Mouse (Mus musculus) liver (tissue): ENCODE data around the gene Olfr550.
A peak's percentile ranks its signal among the peaks of the same experiment; 100 is the strongest.
"Not testable (repeated sequence)": the region's sequence is repeated elsewhere in the genome, so short reads cannot be mapped to it uniquely, and the experiment has no call there.

Source experiments
- DNase-seq: peaks from one replicate; pipeline ENCODE4 v3.0.0-alpha.2; 2020; ENCODE audit warnings: mixed read lengths

Olfr550 gene

DNA sequence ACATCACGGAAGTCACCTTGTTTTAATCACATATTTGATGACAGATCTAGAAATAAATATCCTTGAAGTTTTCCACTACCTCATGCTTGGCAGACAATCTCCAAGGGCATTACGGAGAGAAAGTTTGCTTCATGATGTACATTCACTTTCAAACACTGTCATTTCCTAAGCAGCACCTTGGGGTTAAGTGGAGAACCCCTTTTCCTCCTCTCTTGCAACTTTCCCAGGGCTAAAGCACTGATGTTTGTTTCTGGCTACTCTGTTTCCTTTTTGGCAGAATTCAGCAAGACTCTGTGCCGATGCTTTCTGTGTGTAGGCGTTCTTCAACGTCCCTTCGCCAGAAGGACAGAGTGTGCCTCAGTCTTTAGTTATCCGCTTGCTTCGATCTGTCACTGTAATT is at the start of gene Olfr550:
Gene Olfr550, plus strand, starts transcription at position 301 of the 400 bp plus-strand sequence.
- no peak for DNase-seq

DNA sequence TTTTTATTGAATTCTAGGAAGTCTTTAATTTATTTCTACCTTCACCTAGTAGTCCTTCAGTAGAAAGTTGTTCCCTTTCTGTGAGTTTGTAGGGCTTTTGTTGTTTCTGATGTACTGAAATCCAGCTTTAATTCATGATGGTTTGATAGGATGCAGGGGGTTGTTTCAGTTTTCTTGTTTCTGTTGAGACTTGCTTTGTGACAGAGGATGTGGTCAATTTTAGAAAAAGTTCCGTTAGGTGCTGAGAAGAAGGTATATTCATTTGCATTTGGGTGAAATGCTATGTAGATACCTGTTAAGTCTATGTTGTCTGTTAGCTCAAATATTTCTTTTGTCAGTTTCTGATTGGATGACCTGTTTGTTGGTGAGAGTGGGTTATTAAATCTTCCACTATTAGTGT is 42.2 kb upstream of the Olfr550 start:
- DNase-seq: no peak

DNA sequence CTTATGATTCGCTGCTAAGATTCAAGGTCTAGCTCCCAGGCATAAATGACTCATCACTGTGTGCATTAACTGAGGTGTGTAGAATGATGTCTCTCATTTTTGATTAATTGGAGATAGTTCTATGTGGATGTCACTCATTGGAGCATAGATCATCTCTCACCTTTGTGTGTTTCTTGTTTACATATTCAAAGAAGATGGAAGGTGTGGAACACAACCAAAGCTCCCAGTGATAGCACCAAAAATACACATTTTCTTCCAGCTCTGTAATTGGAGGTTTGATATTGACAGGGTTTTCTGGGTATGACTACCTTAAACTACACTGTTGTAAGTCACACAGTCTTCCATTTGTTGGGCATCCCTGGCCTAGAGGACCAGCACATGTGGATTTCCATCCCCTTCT is 36.8 kb upstream of the Olfr550 start, which contains the start of gene Olfr547:
Gene Olfr547, plus strand, starts transcription at position 301 of the 400 bp plus-strand sequence.
- DNase-seq: no peak

DNA sequence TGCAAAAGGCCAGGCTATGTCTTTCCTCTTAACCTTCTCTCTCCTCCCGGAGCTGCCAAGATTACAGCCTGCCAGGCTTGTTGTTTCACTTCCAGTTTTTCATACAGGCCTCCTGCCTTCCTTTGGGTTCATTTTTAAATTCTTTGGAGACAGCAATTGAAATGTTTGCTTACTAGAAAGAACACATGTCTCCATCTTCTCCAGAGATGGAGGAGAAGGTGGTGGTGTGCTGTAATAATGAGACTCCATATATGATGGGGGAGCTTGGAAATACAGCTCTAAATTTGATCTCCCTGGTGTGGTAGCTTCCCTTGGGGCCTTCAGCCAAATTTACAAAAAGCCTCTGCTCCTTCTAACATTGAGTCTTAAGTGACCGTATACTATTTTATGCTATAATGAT is 30.6 kb upstream of the Olfr550 start, which contains the start of gene Olfr548-ps1:
Gene Olfr548-ps1, plus strand, starts transcription at position 301 of the 400 bp plus-strand sequence.
- no peak for DNase-seq

DNA sequence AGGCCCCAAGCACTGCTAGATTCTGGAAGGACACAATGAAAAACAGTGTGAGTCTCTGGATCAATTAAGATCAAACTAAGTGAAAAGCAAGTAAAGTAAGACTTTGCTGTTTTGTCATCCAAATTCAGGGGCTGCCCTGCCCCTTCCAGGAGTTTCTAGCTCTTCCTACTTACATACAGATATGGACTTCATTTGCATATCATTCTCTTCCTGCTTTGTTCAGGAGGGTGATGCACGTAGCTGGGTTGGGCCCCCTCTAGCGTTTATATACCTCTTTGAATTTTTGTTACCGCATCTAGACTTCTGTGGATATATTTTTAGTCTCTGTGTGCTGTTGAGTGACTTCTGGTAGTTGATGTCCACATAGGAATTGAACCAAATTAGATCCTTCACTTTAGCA is 30.0 kb upstream of the Olfr550 start:
- no peak for DNase-seq

DNA sequence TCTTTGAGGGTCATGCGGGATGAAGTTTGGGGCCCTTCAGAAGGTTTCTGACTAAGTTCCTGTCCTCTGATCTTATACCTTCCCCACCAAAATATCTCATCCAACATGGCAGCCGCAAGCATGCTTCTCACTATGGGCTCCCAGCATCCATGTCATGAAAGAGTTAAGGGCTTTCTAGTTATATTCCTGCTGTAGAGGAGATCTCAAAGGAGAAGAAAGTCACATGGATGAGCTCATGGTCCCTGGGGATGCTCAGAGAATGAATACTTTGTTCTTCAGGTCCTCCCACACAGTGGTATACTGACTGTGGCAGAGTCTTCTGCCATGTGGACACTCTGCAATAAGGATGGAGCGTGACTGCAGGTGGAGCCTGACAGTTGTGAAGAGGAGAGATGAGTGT is 21.7 kb upstream of the Olfr550 start, which contains the start of gene Olfr549:
Gene Olfr549, plus strand, starts transcription at position 301 of the 400 bp plus-strand sequence.
- DNase-seq: no peak

DNA sequence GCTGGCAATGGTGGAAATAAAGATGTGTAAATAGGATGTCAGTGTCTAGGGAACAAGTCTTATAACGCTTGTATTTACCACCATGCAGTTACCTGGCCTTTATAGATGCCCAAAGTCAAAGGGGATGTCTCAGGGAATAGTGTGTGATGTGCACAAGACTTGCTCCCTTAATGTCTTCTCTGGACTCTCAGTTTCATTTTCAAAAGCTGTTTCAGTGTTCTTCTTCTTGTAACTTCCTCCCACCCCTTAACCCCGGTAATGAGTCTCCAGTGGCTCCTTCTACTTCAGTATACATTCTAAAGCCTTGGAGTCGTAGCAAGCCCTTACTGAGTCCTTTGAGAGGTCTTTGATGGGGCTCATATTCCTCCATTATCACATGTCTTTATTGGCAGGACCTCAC is 18.0 kb upstream of the Olfr550 start:
- DNase-seq: no peak

DNA sequence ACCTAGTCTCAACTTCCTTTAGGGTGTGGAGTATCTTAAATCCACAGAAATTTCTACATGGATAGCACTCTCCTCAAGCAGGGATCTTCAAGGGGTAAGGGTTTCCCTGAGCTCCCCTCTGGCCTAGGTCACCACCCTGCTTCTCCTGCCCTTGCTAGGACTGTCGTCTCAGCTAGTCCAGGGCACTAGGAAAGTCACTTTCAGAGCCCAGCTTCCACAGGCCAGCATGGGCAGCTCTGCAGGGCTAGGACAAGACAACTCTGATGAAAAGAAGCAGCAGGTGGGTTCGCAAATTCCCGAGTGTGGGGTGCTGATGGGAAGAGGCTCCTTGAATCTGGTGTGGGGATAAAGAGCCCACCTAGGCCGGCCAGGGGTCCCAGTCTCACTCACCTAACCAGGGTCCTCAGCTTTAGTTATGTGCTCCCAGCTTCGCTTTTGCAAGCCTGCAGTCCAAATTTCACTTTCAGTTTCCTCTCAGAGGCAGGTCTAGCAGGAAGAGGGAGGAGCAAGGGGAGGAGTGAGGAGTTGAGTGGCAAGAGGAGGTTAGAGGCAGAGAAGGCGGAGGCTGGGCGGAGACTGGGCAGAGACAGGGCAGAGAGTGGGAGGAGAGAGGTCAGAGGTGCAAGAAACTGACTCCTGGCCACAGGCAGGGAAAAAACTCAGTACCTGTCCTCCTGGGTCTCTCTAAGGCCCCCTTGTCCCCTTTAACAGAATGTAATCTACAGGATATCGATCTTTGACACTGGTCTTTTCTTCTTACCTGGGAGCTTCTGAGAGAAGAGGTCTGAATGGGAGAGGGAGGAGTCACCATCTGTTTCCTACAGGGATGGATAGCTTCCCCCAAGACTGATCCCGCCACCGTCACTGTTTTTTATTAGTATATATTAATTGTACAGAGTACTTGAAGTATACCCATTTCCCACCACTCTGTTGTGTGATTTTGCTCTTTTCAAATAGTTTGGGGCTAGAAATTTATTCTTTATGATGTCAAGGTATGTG is 5.9 kb upstream of the Olfr550 start, which contains the start of gene Trim21:
Gene Trim21, minus strand, starts transcription at position 488 of the 999 bp plus-strand sequence.
- peak; percentile 86 for DNase-seq

DNA sequence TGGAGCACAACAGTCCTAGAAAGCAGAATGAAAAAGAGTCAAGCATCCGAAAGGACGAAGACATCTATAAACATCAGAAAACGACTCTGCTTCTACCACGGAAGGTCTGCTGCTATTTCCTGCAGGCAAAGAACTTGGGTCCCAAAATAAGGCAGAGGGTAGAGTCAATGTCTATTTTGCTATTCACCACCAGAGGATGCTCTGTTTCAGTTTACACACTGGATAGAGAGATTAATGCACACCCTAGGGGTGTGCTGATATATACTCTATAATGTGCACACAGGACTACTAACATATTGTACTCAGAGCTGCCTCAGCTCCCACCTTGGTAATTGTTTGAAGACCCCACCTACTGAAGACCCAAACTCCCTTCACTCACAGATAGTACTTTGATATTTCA is 5.0 kb upstream of the Olfr550 start:
- DNase-seq: no peak

DNA sequence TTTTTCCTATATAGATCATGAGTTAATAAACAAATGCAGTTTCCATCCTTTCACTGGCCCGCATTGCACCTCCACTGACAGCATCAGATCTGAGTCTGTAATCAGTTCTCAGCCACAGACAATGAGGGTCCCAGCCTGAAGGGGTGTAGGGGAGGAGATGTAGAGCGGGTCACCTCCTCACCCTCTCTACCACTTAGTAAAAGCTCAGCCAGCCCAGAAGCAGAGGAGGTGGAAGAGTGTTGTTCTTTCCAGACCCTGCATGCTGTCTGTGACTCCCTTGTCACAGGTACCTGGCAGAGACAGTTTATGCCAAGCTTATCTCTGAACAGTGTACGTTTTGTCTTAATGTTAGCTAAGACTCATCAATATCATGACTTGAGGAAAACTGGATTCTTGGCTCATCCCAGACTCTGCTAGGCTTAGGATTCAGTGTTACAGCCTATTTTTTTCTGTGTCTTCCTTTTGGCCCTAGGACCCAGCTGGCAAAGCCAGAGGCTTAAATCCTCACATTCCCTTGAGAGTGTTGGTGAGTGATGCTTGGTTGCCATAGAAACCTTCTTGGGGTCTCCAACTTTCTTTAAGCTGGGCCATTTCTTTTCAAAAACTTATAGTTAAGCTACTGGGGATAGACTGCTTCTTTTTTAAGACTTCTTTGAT is 2.1 kb downstream of the Olfr550 start:
- DNase-seq: no peak

DNA sequence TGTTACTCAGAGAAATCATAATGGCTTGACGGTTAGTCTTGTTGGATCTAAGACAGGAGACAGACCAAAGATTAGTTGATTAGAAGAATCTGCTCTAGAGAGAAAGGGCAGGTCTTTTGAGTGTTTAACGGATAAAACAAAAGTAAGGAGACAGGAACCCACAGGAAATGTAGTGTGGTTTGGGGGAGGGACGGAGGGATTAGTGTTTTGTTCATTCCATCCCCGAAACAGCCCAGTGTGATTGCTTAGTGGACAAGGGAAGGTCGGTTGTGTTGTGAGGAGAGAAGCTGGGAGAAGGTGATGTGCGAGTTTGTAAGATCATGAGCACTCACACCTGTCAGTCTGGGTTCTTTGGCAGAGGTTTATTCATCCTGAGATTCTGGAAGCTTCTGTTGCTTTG is 4.8 kb downstream of the Olfr550 start:
- DNase-seq: no peak

DNA sequence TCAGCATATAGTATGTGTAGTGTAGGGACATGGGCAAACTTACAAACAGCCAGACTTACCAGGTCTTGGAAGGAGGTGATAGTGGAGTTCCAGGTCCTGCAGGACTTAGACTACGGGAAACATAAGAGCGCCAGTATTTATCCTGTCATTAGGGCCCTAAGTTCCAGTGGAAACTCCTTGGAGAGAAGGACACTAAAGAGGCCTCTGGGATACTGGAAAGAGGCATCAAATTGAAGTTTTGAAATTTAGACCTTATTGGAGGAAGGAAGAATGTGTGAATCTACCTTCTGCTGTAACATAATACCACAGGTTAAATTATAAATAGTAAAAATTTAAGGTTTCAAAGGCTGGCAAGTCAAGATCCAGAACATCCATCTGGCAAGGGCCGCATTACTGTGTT is 20.5 kb downstream of the Olfr550 start, which contains the start of gene Olfr551:
Gene Olfr551, minus strand, starts transcription at position 101 of the 400 bp plus-strand sequence.
- no peak for DNase-seq

DNA sequence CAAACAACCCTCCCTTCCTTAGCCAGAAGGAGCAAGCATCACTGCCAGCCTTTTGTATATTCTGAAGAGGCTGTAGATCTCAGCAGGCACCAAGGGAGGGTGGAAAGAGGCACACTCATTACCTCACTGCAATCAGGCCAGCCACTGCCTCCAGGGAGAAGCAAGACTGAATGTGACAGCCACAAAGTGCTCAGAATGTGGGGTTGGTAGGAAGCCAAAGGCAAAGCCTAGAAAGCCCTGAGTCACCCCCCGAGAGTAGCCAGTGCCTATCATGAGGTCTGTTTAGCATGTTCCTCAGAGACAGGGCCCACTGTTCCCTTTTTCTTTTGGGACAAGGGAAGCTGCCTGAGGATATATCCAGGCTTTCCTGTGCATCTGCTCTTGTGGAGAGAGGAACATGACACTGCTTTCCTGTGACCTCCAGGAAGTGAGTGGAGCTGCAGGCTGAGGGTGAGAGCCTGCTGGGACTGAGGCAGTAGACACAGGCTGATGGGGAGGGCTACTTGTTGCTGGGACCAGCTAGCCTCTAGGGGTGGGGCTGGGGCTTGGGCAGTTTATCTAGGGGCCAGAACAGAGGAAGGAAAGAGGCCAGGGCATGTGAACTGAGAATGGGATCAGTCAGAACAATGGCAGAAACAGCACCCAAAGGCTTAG is 26.3 kb downstream of the Olfr550 start, which contains the start of gene Olfr552:
Gene Olfr552, plus strand, starts transcription at position 393 of the 654 bp plus-strand sequence.
- no peak for DNase-seq

DNA sequence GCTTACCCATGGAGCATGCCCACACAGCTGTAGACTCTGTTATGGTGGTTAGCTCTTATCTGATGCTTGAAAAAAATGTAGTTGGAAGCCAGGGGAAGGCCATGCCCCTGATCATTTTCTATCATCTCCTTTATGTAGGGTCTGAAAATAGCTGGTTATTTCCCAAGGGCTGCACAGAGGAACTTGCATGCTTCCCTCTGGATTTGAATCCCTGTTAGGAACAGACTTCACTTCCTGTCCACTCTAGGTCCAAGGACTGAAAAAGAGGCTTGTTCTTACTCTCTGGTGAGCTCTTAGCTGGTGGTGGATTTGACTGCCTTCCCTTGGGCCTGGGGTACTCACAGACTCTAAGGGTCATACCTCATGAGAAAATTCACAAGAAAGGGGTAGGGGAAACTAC is 46.9 kb downstream of the Olfr550 start, which contains the start of gene Olfr553:
Gene Olfr553, minus strand, starts transcription at position 101 of the 400 bp plus-strand sequence.
- no peak for DNase-seq

DNA sequence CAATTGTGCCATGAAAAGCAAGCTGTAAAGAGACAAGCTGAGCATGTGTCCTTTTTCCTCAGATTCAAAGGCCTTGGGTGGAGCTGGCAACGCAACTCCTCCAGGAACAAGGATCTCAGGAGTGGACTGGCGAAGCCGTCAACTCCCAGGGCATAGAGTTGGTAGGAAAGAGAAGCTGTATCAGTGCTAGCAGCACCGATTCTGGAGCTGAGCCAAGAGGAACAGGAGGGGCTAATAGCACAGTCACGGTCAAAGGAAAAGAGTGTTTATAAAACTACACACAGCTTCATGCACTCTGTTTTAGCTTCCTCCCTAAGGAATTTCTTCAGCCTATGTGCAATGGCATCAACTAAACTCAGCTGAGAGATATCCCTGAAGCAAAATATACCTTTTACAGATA is 48.4 kb downstream of the Olfr550 start:
- no peak for DNase-seq

DNA sequence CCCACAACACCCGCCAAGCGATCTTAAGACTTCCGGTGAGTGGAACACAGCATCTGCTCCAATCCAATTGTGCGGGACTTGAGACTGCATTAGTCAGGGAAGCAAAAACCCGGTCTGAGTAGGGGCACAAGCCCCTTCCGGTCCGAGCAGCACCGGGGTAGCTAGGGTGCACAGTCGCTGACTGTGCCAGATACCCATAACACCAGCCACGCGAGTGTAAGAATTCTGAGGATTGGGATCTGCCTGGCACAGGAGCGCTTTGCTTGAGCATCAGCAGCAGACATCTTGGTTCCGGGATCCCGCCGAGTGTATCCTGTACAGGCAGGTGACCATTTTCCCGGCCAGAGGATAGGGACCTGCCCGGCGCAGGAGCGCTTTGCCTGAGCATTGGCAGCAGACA is 49.1 kb downstream of the Olfr550 start:
- DNase-seq: not testable (repeated sequence)
